Mouse (Mus musculus): ENCODE data around the gene Mettl26.

The Mettl26 gene

GRCm38 (mm10) chr17:25874721-25875170 lies at the start of gene Mettl26:
Gene Mettl26 (plus strand): TSS chr17:25875074.
- DNase-seq: peak; percentile 95

DNA sequence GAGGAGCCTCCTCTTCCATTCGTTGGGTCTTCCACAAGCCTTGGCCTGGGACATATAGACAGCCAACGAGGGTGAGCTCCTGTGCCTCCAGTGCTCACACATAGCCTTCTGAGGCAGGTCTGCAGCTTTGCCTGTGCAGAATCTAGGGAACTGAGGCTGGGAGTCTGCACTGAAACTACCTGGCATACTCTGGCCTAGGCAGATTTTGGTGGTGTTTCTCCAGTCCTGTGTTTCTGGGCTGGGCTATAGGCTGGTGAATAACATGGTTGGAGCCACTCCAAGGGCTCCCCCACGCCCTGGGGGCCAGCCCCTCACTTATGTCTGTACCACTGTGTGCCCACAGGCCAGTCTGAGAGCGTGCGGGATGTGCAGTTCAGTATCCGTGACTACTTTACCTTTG lies 49.6 kb upstream of the Mettl26 start:
- DNase-seq: no peak

DNA sequence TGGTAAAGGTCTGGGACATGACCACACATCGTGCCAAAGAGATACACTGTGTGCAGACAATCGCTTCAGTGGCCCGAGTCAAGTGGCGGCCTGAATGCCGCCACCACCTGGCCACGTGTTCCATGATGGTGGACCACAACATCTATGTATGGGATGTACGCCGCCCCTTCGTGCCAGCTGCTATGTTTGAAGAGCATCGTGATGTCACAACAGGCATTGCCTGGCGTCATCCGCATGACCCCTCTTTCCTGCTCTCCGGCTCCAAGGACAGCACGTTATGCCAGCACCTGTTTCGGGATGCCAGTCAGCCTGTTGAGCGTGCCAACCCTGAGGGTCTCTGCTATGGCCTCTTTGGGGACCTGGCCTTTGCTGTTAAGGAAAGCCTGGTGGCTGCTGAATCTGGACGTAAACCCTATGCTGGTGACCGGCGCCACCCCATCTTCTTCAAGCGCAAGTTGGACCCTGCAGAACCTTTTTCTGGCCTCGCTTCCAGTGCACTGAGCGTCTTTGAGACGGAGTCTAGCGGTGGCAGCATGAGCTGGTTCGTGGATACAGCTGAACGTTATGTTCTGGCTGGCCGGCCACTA lies 48.8 kb upstream of the Mettl26 start:
- DNase-seq: no peak

DNA sequence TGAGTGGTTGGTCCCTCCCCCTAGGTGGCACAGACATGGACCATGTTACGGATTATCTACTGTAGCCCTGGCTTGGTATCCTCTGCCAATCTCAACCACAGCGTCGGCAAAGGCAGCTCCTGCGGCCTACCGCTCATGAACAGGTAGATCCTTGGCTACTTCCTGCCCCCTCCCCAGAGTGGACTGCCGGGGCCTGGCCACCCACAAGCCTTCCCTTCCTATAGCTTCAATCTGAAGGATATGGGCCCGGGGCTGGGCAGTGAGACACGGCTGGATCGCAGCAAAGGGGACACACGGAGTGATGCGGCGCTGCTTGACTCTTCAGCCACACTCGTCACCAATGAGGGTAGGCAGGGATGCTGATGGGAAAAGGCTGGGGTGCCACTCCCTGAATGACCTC lies 47.9 kb upstream of the Mettl26 start:
- DNase-seq: no peak

DNA sequence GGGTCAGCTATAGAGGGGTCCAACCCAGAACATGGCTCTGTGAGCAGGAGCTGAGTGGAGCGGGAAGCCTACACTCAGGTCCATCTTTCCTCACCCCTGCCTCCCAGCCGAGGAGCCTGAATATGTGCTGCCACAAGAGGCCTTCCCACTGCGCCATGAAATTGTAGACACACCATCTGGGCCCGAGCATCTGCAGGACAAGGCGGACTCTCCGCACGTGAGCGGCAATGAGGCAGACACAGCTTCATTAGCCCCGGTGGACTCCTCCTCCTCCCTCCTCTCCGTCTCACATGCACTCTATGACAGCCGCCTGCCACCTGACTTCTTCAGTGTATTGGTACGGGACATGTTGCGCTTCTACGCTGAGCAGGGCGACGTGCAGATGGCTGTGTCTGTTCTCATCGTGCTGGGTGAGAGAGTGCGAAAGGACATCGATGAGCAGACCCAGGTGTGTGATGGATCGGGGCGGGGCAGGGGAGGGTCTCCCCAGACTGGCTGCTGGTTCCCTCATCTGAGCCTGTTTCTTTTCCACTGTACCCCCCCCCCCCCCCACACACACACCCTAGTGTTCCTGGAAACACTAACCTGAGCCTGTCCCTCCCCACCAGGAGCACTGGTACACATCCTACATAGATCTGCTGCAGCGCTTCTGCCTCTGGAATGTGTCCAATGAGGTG lies 47.2 kb upstream of the Mettl26 start:
- no peak for DNase-seq

DNA sequence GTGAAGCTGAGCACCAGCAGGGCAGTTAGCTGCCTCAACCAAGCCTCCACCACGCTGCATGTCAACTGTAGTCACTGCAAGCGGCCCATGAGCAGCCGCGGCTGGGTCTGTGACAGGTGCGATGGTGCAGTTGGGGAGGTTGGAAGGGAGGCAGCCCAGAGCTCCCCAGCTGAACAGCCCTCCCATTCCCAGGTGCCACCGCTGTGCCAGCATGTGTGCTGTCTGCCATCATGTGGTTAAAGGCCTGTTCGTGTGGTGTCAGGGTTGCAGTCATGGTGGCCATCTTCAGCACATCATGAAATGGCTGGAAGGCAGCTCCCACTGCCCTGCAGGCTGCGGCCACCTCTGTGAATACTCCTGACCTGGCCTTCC lies 46.7 kb upstream of the Mettl26 start:
- DNase-seq: no peak

GRCm38 (mm10) chr17:25828712-25829557 lies 45.9 kb upstream of the Mettl26 start, which contains the start of gene Jmjd8:
Gene Jmjd8 (plus strand): TSS chr17:25828867.
- DNase-seq: peak; percentile 86

DNA sequence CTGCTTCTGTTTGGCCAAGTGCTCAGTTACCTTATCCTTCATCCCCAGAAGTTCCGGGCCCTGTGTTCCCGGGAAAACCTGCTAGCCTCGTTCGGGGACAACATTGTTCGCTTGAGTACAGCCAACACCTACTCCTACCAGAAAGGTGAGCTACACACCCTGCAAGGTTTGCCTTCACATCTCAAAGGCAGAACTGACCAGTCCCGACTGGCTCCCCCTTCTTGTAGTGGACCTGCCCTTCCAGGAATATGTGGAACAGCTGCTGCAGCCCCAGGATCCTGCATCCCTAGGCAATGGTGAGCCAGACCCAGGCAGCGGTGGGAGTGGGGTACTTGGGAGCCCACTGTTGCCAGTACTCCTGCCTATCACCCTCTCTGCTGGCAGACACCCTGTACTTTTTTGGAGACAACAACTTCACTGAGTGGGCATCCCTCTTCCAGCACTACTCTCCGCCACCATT lies 45.3 kb upstream of the Mettl26 start:
- no peak for DNase-seq

GRCm38 (mm10) chr17:25830200-25830753 lies 44.6 kb upstream of the Mettl26 start:
- no peak for DNase-seq

DNA sequence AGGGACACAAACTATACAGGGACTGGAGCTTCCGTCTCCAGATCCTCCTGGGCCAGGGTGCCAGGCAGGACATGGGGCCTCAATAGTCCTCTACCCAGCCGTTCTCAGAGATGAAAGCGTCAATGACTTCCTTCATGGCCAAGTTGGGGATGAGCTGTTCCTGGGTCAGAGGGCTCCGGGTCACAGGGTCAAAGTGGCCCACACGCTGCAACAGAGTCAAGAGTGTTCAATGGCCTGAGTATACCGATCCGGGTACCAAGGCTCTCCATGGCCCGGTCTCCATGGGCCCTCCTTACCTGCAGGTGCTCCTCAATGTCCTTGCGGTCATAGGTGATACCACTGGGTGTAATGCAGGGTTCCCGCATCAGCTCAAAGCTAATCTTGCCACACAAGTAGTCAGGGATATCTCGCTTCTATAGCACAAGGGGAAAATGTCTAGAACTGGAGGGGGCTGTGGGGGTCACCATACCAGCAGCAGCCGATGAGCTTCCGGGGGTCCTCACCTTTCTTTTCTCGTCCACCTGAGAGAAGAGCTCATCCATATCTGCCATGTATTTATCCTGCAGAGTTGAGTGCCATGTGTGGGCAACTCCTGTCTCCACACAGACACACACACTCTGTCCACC lies 44.0 kb upstream of the Mettl26 start:
- no peak for DNase-seq

- peak; percentile 58 for DNase-seq
Measured at GRCm38 (mm10) chr17:25831451-25832281, 43.2 kb upstream of the Mettl26 start.

DNA sequence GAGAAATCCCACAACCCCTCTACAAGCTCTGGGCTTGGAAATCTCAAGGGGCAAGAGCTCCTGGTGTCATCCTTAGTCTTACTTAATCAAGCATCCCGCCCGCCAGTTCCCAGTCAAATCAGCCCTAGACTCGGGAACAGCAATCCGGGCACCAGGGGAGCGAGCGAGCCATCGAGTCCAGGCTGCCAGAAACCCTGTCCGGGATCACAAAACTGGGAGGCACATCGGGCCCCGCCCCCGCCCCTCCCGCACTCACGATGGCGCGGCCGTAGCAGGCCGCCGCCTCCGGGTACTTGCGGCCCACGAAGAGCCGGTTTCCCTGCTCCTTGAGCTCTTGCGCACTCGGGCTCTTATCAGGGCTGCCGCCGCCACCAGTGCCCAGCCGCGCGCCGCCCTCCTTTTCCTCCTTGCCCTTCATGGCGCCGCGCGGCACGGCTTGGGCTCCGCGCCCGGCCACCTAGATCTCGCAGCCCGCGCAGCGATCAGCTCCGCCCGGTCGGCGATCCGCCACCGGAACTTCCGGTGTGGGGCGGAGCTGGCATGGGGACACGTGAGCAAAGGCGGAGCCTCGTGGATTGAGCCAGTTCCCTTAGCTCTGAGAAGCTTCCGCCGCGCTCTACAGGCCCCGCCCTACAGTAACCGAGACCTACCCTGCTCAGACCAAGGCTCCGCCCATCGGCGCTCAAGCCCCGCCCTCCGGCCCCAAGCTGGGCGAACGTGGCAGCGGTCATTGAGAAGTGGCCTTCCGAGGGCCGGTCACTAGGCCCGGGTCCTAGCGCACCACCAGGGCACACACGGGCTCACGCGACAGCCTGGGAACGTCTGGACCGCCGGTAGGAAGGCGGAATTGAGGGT lies 42.2 kb upstream of the Mettl26 start:
- DNase-seq: peak; percentile 97

GRCm38 (mm10) chr17:25833291-25833663 lies 41.6 kb upstream of the Mettl26 start, which contains the start of gene Stub1:
Gene Stub1 (minus strand): TSS chr17:25833404.
- DNase-seq: peak; percentile 83

DNA sequence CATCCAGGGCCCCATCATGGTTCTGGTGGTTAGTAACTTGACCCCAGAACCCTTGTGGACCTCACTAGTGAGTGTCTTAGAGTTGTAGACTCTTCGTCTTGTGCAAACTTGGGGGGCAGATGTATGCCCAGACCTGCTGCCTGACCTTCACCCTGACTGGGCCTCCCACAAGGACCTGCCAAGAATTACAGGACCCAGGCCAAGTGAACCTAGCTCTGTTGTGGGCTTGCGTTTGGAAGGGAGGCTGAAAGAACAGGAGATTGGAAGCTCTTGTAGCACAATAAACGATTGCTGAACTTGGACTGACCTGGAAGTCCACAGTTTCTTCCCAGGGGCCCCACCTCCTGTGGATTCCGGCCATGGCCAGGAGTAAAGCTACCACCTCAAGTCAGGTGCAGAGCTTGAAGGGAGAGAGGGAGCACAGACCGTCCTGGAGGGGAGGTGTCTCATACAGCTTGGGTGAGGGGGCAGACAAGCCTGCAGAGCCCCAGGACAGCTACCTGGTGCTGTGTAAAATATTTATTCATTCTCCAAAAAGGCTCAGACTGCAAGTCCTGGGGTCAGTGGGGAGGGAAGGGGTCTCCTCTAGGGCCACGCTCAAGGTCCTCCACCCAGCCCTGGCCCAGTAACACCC lies 40.8 kb upstream of the Mettl26 start:
- no peak for DNase-seq

- DNase-seq: no peak
Measured at GRCm38 (mm10) chr17:25834595-25835222, 40.2 kb upstream of the Mettl26 start.

DNA sequence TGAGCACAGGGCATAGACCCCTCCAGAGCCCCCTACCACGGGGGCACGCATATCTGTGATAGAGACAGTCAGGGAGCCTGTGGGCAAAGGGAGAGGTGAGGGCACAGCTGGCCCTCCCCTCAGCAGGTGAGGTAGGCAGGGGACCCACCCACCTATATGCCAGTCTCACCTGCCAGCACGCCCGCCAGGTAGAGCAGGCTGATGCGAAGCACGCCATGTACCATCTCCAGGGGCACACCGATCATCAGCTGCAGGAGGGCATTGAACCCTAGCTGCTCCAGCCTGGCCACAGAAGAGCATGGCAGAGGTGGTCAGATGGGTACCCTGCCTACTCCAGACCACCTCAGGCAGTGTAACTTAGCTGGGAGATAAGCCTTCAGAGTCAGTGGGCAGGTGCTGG lies 39.6 kb upstream of the Mettl26 start:
- no peak for DNase-seq

DNA sequence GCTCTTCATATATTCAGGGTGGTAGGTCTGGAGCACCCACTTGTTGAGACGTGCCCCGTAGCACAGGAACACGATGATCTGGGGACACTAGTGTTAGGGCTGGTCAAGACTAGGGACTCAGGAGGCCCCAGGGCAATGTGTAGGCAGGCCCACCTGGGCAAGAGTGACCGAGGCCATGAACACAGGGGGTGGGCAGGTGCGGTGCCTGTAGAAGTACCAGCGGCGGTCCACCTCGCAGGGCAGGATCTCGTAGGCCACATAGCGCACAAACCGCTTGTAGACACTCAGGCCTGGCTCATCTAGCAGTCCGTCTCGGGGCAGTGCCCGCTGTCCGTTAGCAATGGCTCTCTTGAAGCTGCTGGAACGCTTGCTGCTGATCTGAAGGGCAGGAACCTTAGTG lies 39.1 kb upstream of the Mettl26 start:
- DNase-seq: no peak

GRCm38 (mm10) chr17:25836397-25837075 lies 38.3 kb upstream of the Mettl26 start:
- DNase-seq: no peak

DNA sequence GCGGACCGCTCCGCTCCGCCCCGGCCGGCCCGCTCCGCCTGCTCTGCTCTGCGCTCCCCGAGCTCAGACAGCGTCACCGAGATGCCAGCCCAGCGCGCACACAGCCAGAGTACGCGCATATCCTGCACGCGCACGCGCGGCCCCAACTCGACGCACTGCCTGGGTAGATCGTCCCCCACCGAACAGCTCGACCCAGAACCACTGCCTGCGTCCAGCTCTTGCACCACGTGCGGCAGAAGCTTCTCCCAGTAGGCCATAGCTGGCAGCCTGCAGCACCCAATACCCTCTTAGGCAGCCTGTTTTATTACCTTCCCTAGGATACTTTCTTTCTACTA lies 37.8 kb upstream of the Mettl26 start, which contains the start of gene Rhbdl1:
TSS of gene Rhbdl1 (minus strand) at position 220 of the 335 bp plus-strand sequence.
- DNase-seq: peak; percentile 87

Data from right cerebral cortex, postnatal 14 days (tissue).